ENCODE assay signal across 8 mouse cellular contexts in the genomic region with DNA sequence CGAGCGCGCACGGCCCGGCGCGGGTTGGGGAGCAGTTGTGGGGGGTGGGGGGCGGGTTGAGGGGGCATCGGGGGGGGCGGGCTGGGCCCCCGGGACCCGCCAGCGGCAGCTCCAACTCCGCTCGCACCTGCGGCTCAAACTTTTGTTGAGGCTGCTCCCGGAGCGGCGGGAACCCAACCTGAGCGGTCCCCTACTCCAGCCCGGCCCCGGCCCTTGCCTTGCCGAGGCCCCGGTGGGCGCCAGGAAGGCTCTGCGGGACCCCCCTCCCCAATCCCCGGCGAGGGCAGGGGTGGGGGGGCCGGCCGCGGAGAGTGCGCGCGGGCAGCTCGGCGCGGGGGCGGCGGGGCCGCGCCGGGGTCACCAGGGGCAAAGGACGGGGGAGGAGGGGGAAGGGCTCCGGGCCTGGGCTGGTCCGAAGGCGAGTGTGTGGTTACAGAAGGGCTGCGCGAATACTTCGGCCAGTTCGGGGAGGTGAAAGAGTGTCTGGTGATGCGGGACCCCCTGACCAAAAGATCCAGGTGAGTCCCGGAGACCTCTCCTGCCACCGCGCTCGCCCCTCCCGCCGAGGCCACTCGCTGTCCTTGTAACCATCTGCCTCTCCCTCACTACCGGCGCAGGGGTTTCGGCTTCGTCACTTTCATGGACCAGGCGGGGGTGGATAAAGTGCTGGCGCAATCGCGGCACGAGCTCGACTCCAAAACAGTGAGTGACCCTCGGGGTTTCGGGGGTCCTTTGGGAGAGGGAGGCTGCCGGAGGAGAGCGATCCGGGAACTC. TPM values are rescaled to one million over a fixed set of nuclear protein-coding genes. Genes with fewer than 3 reads are reported as not detected.
DNase-seq lines count a peak whose midpoint lies in the region; ATAC-seq and TF ChIP-seq lines count a peak whose summit lies in the region.
"Had no signal": no experiment of that assay in that cellular context is flagged by ENCODE, and none has a peak within 500 bp of the region (broad histone marks: within the 10 kb centered on the region; RNA-seq: fewer than 3 reads in every experiment).

No protein-coding gene starts in this region.

- H3K4me1 ChIP-seq in embryonic facial prominence, embryonic 13.5 days, result peaks cover 53% of the 10 kb centered on the region
- H3K4me1 ChIP-seq in intestine, postnatal 0 days (replicated peaks; ENCODE audit: control insufficient read depth, insufficient read depth, low read length), result no peaks in the 10 kb centered on the region
- H3K4me1 ChIP-seq in neural tube, embryonic 11.5 days (ENCODE audit: control insufficient read depth, insufficient read depth, low read length), result peaks cover 43% of the 10 kb centered on the region

- ATAC-seq in embryonic facial prominence, embryonic 13.5 days (ENCODE audit: insufficient number of reproducible peaks, insufficient read depth, low FRiP score, low TSS enrichment, low read depth), result no peak
- no peak for ATAC-seq in intestine, postnatal 0 days
- ATAC-seq in neural tube, embryonic 11.5 days (ENCODE audit: insufficient read depth, low FRiP score, low TSS enrichment), result no peak

- 1% methylated on average over 61 of the region's 73 CpGs for WGBS in embryonic facial prominence, embryonic 13.5 days
- 1% methylated on average over 64 of the region's 73 CpGs for WGBS in intestine, postnatal 0 days
- under 1% methylated on average over 50 of the region's 73 CpGs for WGBS in neural tube, embryonic 11.5 days

- peak overlapping the region; percentile 98 for H3K9ac ChIP-seq in embryonic facial prominence, embryonic 13.5 days
- H3K9ac ChIP-seq in intestine, postnatal 0 days (ENCODE audit: low read depth, low read length), result peak overlapping the region; percentile 70
- peak overlapping the region; percentile 100 for H3K9ac ChIP-seq in neural tube, embryonic 11.5 days (ENCODE audit: low read length)

- no peaks in the 10 kb centered on the region for H3K27me3 ChIP-seq in embryonic facial prominence, embryonic 13.5 days
- peaks cover 21% of the 10 kb centered on the region for H3K27me3 ChIP-seq in intestine, postnatal 0 days (replicated peaks; ENCODE audit: control insufficient read depth, insufficient read depth, low read length)
- no peaks in the 10 kb centered on the region for H3K27me3 ChIP-seq in neural tube, embryonic 11.5 days (ENCODE audit: control insufficient read depth, insufficient read depth, low read length)

- DNase-seq in layer of hippocampus, adult 2 months (ENCODE audit: low spot score in 2 of 2), result no peak
- DNase-seq in layer of hippocampus, adult 11-12 months (ENCODE audit: low spot score), result no peak
- DNase-seq in neural tube, embryonic 11.5 days (ENCODE audit: low spot score), result peak; percentile 35
- DNase-seq in thymus, postnatal 25 days, result no peak
- no peak for DNase-seq in layer of hippocampus, postnatal 25 days (ENCODE audit: extremely low spot score in 1 of 2, low spot score in 1 of 2)

- peak overlapping the region; percentile 57 for H3K4me3 ChIP-seq in layer of hippocampus, adult 2 months
- peak overlapping the region; percentile 94 for H3K4me3 ChIP-seq in embryonic facial prominence, embryonic 13.5 days
- peak overlapping the region; percentile 80 for H3K4me3 ChIP-seq in intestine, postnatal 0 days (ENCODE audit: low read depth, low read length)
- H3K4me3 ChIP-seq in neural tube, embryonic 11.5 days (ENCODE audit: low read depth, low read length), result peak overlapping the region; percentile 100

- TF ChIP-seq CTCF in layer of hippocampus, adult 2 months (conservative IDR thresholded peaks at IDR 0.05), result no peak
- TF ChIP-seq CTCF in intestine, postnatal 0 days (IDR thresholded peaks at IDR 0.05; ENCODE audit: low read depth), result no peak

- no peaks in the 10 kb centered on the region for H3K9me3 ChIP-seq in embryonic facial prominence, embryonic 13.5 days
- no peaks in the 10 kb centered on the region for H3K9me3 ChIP-seq in intestine, postnatal 0 days (ENCODE audit: control insufficient read depth)
- H3K9me3 ChIP-seq in neural tube, embryonic 11.5 days (ENCODE audit: control insufficient read depth, low read length), result no peaks in the 10 kb centered on the region

- peaks cover 19% of the 10 kb centered on the region for H3K36me3 ChIP-seq in embryonic facial prominence, embryonic 13.5 days
- no peaks in the 10 kb centered on the region for H3K36me3 ChIP-seq in intestine, postnatal 0 days (ENCODE audit: control insufficient read depth, insufficient read depth)
- no peaks in the 10 kb centered on the region; the same call in none of the 2 replicates for H3K36me3 ChIP-seq in neural tube, embryonic 11.5 days (ENCODE audit: control insufficient read depth, insufficient read depth, low read length)

- peak overlapping the region; percentile 88 for H3K4me2 ChIP-seq in embryonic facial prominence, embryonic 13.5 days
- H3K4me2 ChIP-seq in intestine, postnatal 0 days (replicated peaks; ENCODE audit: low read depth), result peak overlapping the region; percentile 98
- H3K4me2 ChIP-seq in neural tube, embryonic 11.5 days (ENCODE audit: low read depth), result peak overlapping the region; percentile 97

- H3K27ac ChIP-seq in layer of hippocampus, adult 2 months, result peak overlapping the region; percentile 78
- H3K27ac ChIP-seq in embryonic facial prominence, embryonic 13.5 days, result peak overlapping the region; percentile 89
- H3K27ac ChIP-seq in intestine, postnatal 0 days (ENCODE audit: low read depth, low read length), result peak overlapping the region; percentile 62
- peak overlapping the region; percentile 100 for H3K27ac ChIP-seq in neural tube, embryonic 11.5 days (ENCODE audit: low read depth, low read length)

RNA-seq across cellular contexts. Expression of a gene that starts 1.0 kb away (rescaled TPM):
- total RNA-seq in layer of hippocampus, adult 2 months (2021), result 10 to 100 TPM; 48.6 to 52.4 TPM
- polyA plus RNA-seq in embryonic facial prominence, embryonic 13.5 days (2015; fragmentation: Nextera tagmentation; extraction: Ambion mirVana), result 22.3 and 23.9 TPM in 2 replicates
- 4.1 and 4.3 TPM in 2 replicates for polyA plus RNA-seq in intestine, postnatal 0 days (2015; fragmentation: Nextera tagmentation; extraction: Ambion mirVana)
- 138 and 147 TPM in 2 replicates for polyA plus RNA-seq in neural tube, embryonic 11.5 days (2014; fragmentation: Nextera tagmentation; extraction: Ambion mirVana)
- 10 to 100 TPM; 52.5 to 57.1 TPM for total RNA-seq in layer of hippocampus, postnatal 25 days (2021)

RNA-seq across cellular contexts. Expression of a gene that starts 35.7 kb away (rescaled TPM):
- not detected for total RNA-seq in layer of hippocampus, adult 2 months (2021)
- polyA plus RNA-seq in embryonic facial prominence, embryonic 13.5 days (2015; fragmentation: Nextera tagmentation; extraction: Ambion mirVana), result not detected in 2 replicates
- polyA plus RNA-seq in intestine, postnatal 0 days (2015; fragmentation: Nextera tagmentation; extraction: Ambion mirVana), result 0.78 and 0.98 TPM in 2 replicates
- polyA plus RNA-seq in neural tube, embryonic 11.5 days (2014; fragmentation: Nextera tagmentation; extraction: Ambion mirVana), result not detected in 2 replicates
- not detected for total RNA-seq in layer of hippocampus, postnatal 25 days (2021)
- polyA plus RNA-seq: brain, embryonic 14.5 days had no signal

RNA-seq across cellular contexts. Expression of a gene that starts 54.2 kb away (rescaled TPM):
- 10 to 100 TPM; 37.8 to 56.5 TPM for total RNA-seq in layer of hippocampus, adult 2 months (2021)
- polyA plus RNA-seq in embryonic facial prominence, embryonic 13.5 days (2015; fragmentation: Nextera tagmentation; extraction: Ambion mirVana), result 24.8 and 28.1 TPM in 2 replicates
- polyA plus RNA-seq in intestine, postnatal 0 days (2015; fragmentation: Nextera tagmentation; extraction: Ambion mirVana), result 5.0 and 6.4 TPM in 2 replicates
- polyA plus RNA-seq in neural tube, embryonic 11.5 days (2014; fragmentation: Nextera tagmentation; extraction: Ambion mirVana), result 15.5 and 23.5 TPM in 2 replicates
- 10 to 100 TPM; 27.6 to 39.7 TPM for total RNA-seq in layer of hippocampus, postnatal 25 days (2021)
